Mouse (Mus musculus): ENCODE measurements around the gene Rufy3.

Gene Rufy3

DNA sequence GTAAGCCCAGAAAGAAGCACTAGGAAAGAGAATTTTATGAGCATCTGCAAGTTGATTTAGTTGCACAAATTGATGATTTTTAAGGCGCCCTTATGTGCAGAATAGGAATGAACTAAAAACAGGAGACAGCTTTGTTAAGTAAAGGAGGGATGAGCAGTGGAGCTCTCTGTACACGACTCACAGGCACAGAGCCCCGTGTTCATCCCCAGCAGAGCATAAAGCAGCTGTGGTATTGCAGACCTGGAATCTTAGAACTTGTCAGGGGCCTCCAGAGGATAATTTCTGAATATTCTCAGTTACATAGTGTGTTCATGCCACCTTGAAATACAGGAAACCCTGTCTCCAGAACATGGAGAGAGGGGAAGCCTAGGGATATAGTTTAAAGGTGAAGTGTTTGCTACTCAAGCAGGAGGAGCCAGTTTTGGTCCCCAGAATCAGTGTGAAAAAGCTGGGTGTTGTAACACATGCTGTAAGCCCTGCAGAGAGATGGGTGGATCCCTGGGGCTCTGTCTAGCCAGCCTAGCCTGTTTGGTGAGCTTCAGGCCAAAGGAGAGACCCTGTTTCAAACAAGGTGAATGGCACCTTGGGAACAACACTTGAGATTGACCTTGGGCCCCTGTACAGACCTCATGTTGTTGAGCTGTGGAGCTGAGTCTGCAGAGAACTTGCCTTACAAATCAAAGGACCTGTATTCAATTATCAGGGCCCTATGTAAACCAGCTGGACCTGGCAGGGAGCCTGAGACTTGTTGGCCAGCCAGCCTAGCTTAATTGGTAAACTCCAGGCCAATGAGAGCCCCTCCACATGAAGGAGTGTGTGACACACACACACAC is 10.9 kb downstream of the Rufy3 start:
- no peak for DNase-seq (ENCODE audit: low spot score)

DNA sequence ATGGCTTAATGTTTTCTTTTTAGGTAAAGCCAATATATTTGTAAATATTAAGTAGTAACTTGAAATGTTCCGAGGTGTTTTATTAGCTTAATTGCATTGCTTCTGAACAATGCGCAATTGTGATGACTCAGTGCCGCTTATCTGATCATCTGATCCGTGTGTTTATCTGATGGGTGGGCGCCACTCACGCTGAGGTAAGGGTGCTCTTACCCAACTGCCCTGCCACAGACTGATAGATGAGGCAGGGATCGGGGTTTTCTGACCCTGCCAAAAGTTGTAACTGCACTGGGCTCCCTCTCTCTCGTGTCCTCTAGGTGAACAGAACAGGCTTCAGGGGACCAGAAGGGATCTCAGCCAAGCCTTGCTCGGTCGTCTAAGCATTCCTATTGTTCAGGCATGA is 15.8 kb downstream of the Rufy3 start:
- DNase-seq (ENCODE audit: low spot score) = no peak

DNA sequence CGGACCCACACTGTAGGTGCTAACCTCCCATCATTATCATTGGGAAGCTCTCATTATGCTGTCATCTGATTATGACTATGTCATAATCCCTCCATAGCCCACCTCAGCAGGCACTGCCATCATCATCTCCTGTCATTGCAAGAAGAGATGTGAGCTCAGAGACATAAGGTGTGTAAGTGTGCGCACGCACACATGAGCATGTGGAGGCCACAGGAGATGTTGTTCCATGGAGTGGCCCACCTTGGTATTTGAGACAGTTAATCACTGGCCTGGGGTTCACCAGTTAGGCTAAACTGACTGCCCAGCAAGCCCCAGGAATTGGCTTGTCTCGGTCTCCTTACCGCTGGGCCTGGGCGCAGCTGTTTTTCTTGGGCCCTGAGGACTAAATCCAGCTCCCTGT is 16.5 kb downstream of the Rufy3 start:
- no peak for DNase-seq (ENCODE audit: low spot score)

DNA sequence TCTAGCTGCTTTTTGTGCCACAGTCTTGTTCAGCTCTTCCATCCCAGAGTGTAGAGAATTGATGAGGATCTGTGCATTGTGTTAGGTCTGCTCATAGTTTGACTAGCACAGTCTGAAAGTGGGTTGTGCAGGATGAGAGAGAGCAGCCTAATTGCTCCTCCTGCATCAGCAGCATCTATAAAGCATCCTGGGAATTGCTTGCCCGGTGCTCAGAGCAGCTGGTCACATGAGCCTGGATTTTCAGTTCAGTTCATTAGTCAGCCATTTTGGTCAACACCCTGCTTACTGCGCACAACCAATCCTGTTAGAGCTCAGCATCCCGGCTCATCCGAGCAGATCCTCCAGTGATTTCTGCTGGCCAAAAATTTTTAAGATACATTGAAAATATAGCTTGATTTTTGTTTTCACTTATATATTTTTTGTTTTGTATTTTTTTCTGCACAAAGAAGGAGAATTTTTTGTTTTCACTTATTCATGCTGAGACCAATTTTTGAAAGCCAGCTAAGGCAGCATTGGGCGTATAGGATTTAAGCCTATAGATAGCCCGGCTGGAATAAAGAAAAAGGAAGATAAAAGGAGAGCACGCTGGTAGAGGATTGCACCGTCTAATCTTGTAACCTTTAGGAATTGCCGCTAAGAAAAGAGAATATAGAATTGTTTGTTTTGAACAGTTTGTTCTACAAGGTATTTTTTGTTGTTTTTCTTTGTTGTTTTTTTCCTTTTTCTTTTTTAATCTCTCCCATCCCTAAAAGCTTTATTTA is 18.6 kb downstream of the Rufy3 start:
- peak; percentile 14 for DNase-seq (ENCODE audit: low spot score)

DNA sequence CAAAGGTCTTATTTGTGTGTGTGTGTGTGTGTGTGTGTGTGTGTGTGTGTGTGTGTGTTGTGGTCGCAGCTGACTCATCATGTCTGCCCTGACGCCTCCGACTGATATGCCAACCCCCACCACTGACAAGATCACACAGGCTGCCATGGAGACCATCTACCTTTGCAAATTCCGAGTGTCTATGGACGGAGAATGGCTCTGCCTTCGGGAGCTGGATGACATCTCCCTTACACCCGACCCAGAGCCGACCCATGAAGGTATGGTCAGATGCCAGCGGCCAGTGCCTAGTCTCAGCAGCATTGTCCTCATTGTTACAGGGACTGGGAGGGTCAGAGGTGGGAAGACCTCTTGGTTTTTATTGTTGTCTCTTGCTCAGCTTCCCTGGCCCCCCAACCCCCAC is 19.2 kb downstream of the Rufy3 start:
- DNase-seq (ENCODE audit: low spot score) = no peak

DNA sequence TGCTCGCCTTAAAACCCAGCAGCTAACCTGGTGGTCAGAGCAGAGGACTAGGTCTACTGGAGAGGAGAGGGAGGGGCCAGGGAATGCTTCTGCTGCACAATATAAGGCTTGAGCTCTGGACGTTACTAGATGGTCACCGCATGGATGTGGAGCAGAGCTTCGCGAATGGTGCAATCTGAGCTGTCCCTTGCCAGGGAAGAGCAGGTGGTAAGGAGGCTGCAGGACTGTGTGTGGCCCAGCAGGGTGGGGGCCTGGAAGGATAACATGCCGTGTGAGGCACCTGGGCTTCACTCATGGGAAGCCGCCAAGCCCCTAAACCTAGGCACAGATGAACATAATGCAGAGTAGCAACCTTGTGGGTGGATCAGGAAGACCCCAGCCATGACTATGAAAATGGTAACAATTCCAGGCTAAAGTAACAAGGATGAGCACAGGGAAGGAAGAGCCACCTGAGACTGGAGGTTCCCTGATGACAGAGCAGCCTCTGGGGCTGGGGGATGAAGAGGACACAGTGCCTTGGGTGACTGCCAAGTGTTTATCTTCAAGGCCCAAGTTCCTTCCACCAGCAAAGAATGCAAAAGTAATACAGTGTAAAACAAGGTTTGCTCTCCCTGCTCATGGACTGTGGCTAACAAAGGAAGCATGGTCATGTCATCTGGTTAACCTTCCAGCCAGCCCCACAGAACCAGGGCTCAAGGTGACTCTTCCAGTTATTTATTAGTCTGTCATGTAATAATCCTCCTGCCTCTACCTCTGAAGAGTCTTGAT is 21.8 kb downstream of the Rufy3 start:
- no peak for DNase-seq (ENCODE audit: low spot score)

DNA sequence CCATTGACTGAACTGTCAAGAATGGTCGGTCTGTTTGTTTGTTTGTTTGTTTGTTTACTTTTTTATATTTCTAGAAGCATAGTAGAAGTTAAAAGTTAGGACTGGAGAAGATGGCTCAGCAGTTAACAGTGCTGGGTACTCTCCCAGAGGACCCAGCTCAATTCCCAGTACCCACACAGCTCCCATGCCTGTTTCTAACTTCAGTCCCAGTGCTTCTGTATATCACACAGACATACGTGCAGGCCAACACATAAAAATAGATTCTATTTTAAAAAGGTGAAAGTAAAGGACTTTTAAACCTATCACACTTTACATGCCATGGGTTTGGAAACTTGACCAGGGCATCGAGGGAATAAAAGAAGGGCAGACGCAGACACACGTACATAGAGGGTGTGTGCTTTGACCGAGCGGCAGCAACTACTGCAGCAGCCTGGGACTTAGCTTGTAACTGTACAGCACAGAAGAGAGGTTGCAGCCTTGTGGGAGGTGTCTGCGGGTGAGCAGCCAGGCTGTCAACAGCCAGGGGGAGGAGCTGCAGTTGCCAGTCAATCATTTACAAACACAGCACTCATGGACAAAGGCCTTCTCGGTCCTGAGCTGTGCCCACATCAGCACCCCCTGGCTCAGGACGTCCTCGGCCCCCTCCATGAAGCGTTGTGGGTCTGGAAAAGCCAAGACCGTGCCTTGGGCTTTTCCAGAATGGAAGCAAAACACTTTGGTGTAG is 22.5 kb downstream of the Rufy3 start:
- DNase-seq (ENCODE audit: low spot score) = no peak

DNA sequence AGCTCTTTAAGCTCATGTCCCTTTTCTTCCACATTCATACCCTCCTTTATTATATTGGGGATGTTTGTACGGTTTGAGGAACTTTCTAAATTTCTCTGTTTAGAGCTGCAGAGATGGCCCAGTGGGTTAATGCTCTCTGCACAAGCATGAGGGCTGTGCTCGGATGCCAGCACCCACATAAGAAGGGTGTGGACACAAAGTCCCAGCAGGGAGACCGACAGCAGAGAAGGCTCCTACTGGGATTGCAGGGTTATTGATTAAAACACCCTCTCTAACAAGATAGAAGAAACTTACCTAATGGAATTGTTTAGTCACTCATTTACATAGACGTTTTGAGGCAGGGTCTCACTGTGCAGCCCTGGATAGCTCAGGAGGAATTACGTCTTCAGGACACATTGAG is 23.6 kb downstream of the Rufy3 start:
- DNase-seq (ENCODE audit: low spot score) = no peak

DNA sequence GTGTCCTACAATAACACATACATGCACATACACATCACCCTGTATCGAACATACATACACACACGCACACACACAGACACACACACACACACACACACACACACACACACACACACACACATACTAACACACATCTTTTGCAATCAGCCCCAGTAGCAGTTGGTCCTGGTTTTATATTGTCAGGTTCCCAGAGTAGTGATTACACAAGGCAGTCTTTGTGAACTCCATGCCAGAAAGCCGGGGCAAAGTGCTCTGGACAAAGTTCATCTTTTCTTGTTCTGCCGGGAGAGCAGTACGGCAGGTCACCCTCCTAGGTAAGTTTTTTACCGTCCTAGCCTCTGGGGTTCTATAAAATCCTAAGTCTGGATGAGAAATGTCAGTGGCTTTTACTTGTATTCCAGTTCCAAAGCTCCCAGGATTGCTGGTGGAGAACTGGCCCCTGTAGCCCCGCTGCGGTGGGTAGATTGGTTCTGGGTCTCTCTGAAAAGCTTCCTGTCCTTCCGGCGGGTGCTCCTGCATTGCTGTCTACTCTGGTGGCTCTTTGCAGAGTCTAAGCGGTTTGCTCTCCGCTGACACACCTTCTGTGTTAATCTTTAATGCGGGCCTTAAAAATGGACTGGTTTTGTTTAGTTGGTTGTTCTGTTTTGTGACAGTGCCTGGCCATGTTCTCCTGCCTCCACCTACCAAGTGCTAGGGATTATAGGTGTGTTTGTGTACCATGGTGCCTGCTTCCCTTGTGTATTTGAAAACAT is 28.8 kb downstream of the Rufy3 start:
- DNase-seq (ENCODE audit: low spot score) = no peak

DNA sequence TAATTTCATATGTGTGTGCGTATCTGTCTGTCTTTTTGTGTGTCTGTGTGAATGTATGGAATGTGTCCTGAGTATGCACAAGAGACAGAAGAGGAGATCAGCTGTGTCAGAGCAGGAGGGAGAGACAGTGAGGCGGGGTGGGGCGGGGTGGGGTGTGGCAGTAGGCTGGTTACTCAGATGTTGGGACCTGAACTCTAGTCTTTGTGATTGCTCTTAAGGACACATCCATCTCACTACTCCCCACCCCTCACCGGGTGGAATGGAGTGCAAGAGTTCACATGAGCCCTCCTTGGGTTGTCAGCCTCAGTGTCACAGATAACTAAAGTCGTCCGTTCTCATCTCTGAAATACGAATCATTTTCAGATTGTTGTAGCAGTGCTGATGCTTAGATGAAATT is 29.3 kb downstream of the Rufy3 start:
- DNase-seq (ENCODE audit: low spot score) = no peak

DNA sequence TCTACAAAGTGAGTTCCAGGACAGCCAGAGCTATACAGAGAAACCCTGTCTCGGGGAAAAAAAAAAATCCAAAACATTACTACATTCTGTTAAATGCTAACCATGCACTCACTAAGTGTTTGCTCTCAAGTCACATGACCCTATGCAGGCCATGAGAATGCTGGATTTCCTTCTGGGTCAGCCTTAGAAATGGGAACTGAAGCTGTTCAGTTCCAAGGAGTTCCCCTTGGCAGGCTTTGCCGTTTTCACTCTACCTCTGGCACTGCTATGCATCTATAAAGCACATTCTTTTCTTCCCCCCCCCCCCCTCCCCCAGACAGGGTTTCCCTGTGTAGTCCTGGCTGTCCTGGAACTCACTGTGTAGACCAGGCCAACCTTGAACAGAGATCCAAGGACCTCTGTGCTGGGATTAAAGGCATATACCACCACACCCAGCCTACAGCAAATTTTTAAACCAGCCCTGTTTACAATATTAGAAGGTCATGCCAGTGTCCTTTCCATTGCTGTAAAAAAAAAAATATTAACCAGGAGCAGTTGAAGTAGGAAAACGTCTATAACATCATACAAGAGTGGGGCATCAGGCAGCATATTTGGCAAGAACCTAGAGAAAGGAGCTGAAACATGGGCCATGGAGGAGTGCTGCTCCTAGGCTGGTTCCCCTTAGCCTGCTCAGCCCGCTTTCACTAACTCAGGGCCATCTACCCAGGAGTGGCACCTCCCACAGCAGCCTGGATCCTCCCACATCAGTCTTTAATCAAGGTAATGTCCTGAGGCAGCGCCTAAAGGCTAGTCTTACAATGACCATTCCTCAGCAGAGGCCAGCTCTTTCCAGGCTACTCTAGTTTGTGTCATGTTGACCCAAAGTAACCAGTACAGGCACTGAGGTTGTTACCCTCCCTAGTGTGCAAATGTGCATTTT is 31.0 kb downstream of the Rufy3 start:
- DNase-seq (ENCODE audit: low spot score) = no peak

DNA sequence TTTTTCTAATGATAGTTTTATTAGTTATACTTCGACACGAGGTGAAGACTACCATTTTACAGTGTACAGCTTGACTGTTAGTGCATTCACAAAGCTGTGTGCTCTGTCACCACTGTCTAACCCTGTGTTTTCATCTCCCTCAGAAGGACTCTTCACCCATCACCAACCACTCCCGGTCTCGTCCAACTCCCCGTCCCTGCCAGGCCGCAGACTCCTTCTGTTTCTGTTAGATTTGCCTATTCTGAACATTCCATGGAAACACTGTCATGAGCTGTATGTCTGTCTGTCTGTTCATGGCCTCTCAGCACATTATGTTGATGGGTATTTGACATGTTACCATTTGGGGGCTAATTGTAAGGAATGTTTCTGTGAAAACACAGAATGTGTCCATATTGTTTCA is 34.1 kb downstream of the Rufy3 start:
- no peak for DNase-seq (ENCODE audit: low spot score)

DNA sequence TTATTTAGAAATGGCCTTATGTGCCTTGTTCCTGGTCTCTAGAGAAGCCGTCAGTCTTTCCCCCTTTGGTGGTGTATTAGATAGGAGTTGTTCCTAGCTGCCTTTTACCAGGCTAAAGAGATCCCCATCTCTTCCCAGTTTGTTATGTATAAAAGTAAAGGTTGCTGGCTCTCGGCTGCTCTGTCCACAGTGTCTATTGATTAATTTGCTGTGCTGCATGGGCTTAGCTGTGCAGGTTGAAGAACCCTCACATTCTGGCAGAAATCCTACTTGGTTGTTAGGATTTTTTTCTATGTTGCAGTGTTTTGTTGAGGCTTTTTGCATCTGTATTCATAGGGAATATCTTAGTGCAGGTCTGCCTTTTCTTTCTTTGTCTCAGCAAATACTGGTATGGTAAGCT is 37.2 kb downstream of the Rufy3 start:
- no peak for DNase-seq (ENCODE audit: low spot score)

DNA sequence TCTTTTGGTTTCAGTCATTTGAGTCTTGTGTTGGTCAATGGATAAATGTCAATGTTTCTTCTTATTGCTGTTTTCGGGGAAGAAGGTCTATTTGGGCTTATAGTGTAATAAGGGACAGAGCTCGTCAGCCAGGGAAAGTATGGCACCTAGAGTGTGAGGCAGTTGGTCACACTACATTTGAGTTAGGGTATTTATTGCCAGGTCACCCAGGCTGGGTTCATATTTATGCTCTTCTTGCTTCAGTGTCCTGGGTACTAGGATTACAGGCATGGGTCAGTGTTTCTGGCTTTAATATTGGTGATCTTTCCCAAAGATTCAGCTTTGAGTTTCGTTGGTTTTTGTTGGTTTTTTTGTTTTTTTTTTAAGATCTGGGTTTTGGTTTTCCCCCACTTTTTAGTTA is 37.9 kb downstream of the Rufy3 start:
- no peak for DNase-seq (ENCODE audit: low spot score)

DNA sequence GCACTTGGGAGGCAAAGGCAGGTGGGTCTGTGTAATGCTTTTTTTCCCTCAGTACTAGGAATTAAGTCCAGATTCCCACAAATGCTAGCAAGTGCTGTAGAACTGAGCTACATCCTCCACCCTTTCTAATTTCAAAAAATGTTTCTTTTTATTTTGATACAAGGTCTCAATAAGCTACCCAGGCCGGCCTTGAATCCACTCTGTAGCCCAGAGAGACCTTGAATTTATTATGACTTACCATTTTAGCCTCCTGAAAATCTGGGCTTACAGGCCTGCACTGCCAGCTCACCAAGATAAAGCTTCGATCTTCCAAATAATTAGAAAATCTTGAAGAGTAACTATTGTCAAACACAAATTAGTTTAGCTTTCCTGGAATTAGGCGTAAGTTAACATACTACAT is 39.2 kb downstream of the Rufy3 start:
- DNase-seq (ENCODE audit: low spot score) = no peak

DNA sequence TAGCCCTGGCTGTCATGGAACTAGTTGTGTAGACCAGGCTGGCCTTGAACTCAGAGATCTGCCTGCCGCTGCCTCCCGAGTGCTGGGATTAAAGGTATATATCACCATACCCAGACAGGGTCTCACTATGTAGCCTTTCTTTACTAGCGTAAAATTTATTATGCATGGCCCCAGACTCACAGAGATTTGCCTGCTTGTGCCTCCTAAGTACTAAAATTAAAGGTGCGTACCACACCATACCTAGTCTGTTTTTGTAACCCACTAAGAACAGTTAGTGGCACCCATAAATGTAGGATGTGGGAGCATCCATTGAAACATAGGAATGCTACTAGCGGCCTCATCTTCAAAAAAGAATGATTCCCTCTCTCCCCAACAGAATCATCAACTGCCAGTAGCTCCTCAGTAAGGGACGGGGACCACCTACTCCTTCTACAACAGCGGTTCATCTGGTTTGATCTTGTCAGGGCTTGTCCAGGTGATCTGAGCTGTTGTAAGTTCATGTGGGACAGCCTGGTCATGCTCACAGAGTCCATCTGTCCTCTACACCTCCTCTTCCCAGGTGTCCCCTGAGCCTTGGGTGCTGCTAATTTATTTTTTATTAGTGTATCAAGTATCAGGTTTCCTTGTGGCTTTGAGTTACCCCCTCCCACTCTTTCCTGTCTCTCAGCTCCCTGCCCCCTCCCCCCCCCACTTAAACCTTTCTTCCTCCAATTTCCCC is 40.0 kb downstream of the Rufy3 start:
- DNase-seq (ENCODE audit: low spot score) = no peak

DNA sequence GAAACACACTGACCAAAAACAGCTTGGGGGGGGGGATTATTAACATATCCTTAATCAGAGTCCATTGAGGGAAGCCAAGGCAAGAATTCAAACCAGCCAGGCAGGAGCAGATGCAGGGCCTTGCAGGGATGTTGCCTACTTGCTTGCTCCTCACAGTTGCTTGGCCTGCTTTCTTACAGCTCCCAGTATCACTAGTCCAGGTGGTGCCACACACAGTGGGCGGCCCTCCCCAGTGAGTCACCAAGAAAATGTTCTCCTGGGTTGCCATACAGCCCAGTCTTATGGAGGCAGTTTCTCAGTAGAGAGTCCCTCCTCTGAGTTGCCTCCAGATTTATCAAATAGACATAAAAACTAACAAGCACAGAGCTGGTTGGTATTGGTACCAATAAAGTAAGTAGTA is 49.3 kb downstream of the Rufy3 start:
- no peak for DNase-seq (ENCODE audit: low spot score)

DNA sequence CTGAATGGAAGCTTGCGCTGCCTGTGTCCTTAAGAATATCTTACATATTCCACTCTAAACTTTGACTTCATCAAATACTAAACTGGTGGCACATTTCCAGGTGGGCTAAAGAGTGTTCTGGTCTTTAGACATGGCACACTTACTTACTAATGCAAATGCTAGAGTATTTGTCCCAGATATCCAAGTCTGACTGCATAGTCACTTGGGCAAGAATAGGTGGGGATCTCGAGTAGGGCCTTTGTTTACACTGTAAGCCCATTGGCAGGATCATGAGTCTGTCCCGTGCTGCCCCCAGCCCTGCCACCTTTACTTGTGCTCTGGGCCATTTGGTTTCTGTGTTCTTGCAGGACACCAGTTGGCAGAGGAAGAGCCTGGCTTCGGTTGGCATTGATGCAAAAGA is 52.1 kb downstream of the Rufy3 start:
- no peak for DNase-seq (ENCODE audit: low spot score)

DNA sequence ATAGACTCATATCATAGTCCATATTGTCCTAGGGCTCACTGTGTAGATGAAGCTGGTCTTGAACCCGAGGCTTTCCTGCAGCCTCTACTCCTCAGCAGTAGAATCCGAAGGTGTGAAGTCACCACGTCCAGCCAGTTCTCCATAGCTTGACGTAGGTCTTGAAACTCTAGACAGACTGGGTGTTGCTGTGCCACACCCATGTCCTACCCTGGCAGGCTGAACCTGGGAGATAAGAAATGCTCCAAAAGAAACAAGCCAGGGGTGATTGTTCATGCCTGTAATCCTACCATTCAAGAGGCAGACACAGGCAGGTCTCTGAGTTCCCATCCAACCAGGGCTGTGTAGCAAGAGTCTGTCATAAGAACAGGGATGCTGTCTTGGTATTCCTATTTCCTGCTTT is 62.7 kb downstream of the Rufy3 start:
- DNase-seq (ENCODE audit: low spot score) = no peak

DNA sequence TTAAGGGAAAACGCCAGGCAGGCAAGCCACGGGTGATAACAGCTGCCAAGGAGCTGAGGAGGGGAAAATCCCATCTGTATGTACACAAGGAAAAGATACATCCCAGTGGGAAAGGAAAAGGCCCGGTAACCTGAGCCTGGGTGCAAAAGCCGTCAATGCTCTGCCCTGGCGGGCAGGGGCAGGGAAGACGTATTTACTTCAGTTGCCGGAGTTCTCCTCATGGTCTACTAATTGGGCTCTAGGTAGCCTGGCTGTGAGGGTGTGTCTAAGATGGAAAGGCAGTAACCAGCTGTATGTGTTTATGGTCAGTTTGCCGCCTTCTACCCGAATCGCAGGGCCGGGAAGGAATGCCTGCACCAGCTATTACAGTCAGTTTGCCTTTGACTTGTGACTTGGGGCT is 64.3 kb downstream of the Rufy3 start:
- DNase-seq (ENCODE audit: low spot score) = no peak

Data from ovary, postnatal 14 days (tissue).